Mouse (Mus musculus) CH12.LX (cell line): ENCODE measurements around the gene Srgap2. TPM values are rescaled to one million over a fixed set of nuclear protein-coding genes. Genes with fewer than 3 reads are reported as not detected.

ENCODE experiments used
- DNase-seq: peaks from one replicate; pipeline ENCODE4 v3.0.0-alpha.2; 2013; ENCODE audit errors: extremely low read depth
- H3K27ac ChIP-seq: 2 replicates; pipeline ENCODE4 v1.5.1; 2012; ENCODE audit warnings: low read depth, mild to moderate bottlenecking, control low read depth, moderate library complexity; ENCODE audit not compliant: insufficient read depth
- H3K27me3 ChIP-seq: replicated peaks from 2 replicates; pipeline ENCODE3; 2012; ENCODE audit warnings: inconsistent platforms
- H3K36me3 ChIP-seq, 2 experiments: replicated peaks in 1 of 2; 2 replicates each; pipeline versions ENCODE3 to v1.6.1; 2012; ENCODE audit warnings: inconsistent platforms in 1 of 2, low read length in 1 of 2, mild to moderate bottlenecking in 1 of 2, mixed read lengths in 1 of 2, moderate library complexity in 1 of 2; ENCODE audit not compliant: control insufficient read depth in 1 of 2, insufficient read depth in 1 of 2
- H3K4me1 ChIP-seq, 2 experiments: 2 replicates each; pipeline ENCODE4 v1.6.1; 2012; ENCODE audit warnings: inconsistent platforms in 1 of 2, moderate library complexity in 1 of 2; ENCODE audit not compliant: insufficient read depth in 2 of 2, control insufficient read depth in 1 of 2
- H3K4me2 ChIP-seq: 2 replicates; pipeline ENCODE4 v1.6.1; 2012; ENCODE audit warnings: low read depth, mild to moderate bottlenecking, control low read depth; ENCODE audit not compliant: poor library complexity, insufficient read depth, severe bottlenecking
- H3K4me3 ChIP-seq, 3 experiments: fragments of 150-350 bp in 1 of 3; sonication (generic) in 1 of 3; replicated peaks in 1 of 3; 2 replicates each; pipeline versions ENCODE3 to v1.5.1; 2011 to 2012; ENCODE audit warnings: low read depth in 2 of 3, low read length in 2 of 3, mild to moderate bottlenecking in 2 of 3, moderate library complexity in 2 of 3, control low read depth in 1 of 3, improper control_type of control experiment in 1 of 3, inconsistent platforms in 1 of 3, mixed read lengths in 1 of 3; ENCODE audit not compliant: poor library complexity in 1 of 3
- H3K79me2 ChIP-seq: replicated peaks from 2 replicates; pipeline ENCODE4 v1.6.1; 2012; ENCODE audit warnings: mild to moderate bottlenecking, moderate library complexity; ENCODE audit not compliant: control insufficient read depth, poor library complexity, insufficient read depth, severe bottlenecking; ENCODE audit errors: extremely low read depth
- H3K9ac ChIP-seq: 2 replicates; pipeline ENCODE4 v1.6.1; 2012; ENCODE audit warnings: low read depth, mild to moderate bottlenecking, control low read depth, moderate library complexity; ENCODE audit not compliant: insufficient read depth
- H3K9me3 ChIP-seq: replicated peaks from 2 replicates; pipeline ENCODE3; 2012; ENCODE audit warnings: low read length, inconsistent platforms, mixed read lengths
- CTCF ChIP-seq, 2 experiments: IDR thresholded peaks in 1 of 2; conservative IDR thresholded peaks in 1 of 2; 2 replicates each; pipeline ENCODE4 v1.5.1; 2011 to 2012; ENCODE audit warnings: low read depth in 2 of 2, low read length in 2 of 2, improper control_type of control experiment in 1 of 2, inconsistent platforms in 1 of 2, mild to moderate bottlenecking in 1 of 2, moderate library complexity in 1 of 2
- E2F4 ChIP-seq: IDR thresholded peaks from 2 replicates; pipeline ENCODE4 v1.6.1; 2011; ENCODE audit warnings: low read depth, low read length, improper control_type of control experiment; ENCODE audit not compliant: insufficient replicate concordance
- IRF4 ChIP-seq: IDR thresholded peaks from 2 replicates; pipeline ENCODE4 v1.6.1; 2014; ENCODE audit warnings: low read depth, mild to moderate bottlenecking, inconsistent platforms, low read length, improper control_type of control experiment
- JUN ChIP-seq: IDR thresholded peaks from 2 replicates; pipeline ENCODE4 v1.6.1; 2011; ENCODE audit warnings: low read depth, mild to moderate bottlenecking, low read length, improper control_type of control experiment, moderate library complexity; ENCODE audit not compliant: insufficient read depth
- MAX ChIP-seq: IDR thresholded peaks from 2 replicates; pipeline ENCODE4 v1.6.1; 2011; ENCODE audit warnings: low read length, improper control_type of control experiment
- MXI1 ChIP-seq: IDR thresholded peaks from 2 replicates; pipeline ENCODE4 v1.6.1; 2011; ENCODE audit warnings: mild to moderate bottlenecking, low read depth, low read length, improper control_type of control experiment
- MYC ChIP-seq: IDR thresholded peaks from 2 replicates; pipeline ENCODE4 v1.6.1; 2011; ENCODE audit warnings: low read depth, mild to moderate bottlenecking, improper control_type of control experiment, low read length
- NRF1 ChIP-seq: IDR thresholded peaks from 2 replicates; pipeline ENCODE4 v1.6.1; 2014; ENCODE audit warnings: low read depth, mild to moderate bottlenecking, inconsistent platforms, low read length, improper control_type of control experiment, moderate library complexity
- POLR2A ChIP-seq: IDR thresholded peaks from 2 replicates; pipeline ENCODE4 v1.6.1; 2011; ENCODE audit warnings: low read depth, mild to moderate bottlenecking, improper control_type of control experiment, low read length
- SIN3A ChIP-seq: IDR thresholded peaks from 2 replicates; pipeline ENCODE4 v1.6.1; 2012; ENCODE audit warnings: low read length, improper control_type of control experiment, inconsistent platforms
- SMC3 ChIP-seq: IDR thresholded peaks from 2 replicates; pipeline ENCODE4 v1.6.1; 2011; ENCODE audit warnings: low read depth, low read length, improper control_type of control experiment
- TCF12 ChIP-seq: IDR thresholded peaks from 2 replicates; pipeline ENCODE4 v1.6.1; 2014; ENCODE audit warnings: low read depth, mild to moderate bottlenecking, inconsistent platforms, low read length, improper control_type of control experiment
- UBTF ChIP-seq: IDR thresholded peaks from 2 replicates; pipeline ENCODE4 v1.6.1; 2012; ENCODE audit warnings: low read depth, mild to moderate bottlenecking, inconsistent platforms, low read length, improper control_type of control experiment, moderate library complexity
- USF1 ChIP-seq: IDR thresholded peaks from 2 replicates; pipeline ENCODE4 v1.6.1; 2014; ENCODE audit warnings: low read depth, mild to moderate bottlenecking, inconsistent platforms, low read length, improper control_type of control experiment
- USF2 ChIP-seq: conservative IDR thresholded peaks from 2 replicates; pipeline ENCODE4 v1.6.1; 2011; ENCODE audit warnings: low read depth, low read length, improper control_type of control experiment
- ZC3H11A ChIP-seq: IDR thresholded peaks from 2 replicates; pipeline ENCODE4 v1.6.1; 2012; ENCODE audit warnings: low read depth, mild to moderate bottlenecking, inconsistent platforms, low read length, improper control_type of control experiment
- dilution Hi-C: fragments of 300-500 bp; cut with MboI; formaldehyde crosslinking; loops from 2 replicates; pipeline ENCODE4 v1.14.3; 2020; ENCODE audit warnings: low sequenced_read_pairs; ENCODE audit not compliant: extremely low pct_unique_long_range_greater_than_20kb, extremely low pct_ligation_motif_present
- in situ Hi-C: fragments of 300-500 bp; cut with MboI; formaldehyde crosslinking; loops from 3 replicates; pipeline ENCODE4 v1.14.3; 2019; ENCODE audit warnings: low sequenced_read_pairs, low pct_ligation_motif_present, low pct_unique_long_range_greater_than_20kb, mixed read lengths
- polyA plus RNA-seq: library from polyadenylated mRNA; unstranded; fragments of >175 nt; gene quantifications from 2 replicates; pipeline ENCODE4 v1.2.1, GENCODE M21; 2012; ENCODE audit warnings: low read depth; ENCODE audit not compliant: insufficient read length
- total RNA-seq, 2 experiments: library from RNA; depleted of rRNA; stranded (reverse); fragments of 300-350 nt in 1 of 2; fragments of >200 nt in 1 of 2; gene quantifications; 2 replicates each; pipeline ENCODE4 v1.2.3; 2012 to 2014

Gene Srgap2
- total and polyA plus RNA-seq, 3 experiments, result 9.7 to 28.1 (median 26.8) TPM

GRCm38 (mm10) chr1:131539771-131540170, 12.6 kb upstream of the Srgap2 start:
- Histone ChIP-seq H3K27ac (no peak overlapping the region), H3K4me2 (no peak overlapping the region), H3K4me1 (peaks cover 0 to 19% of the 10 kb centered on the region in 2 experiments; a peak in 2 of 4 replicates), H3K9ac (no peak overlapping the region), H3K4me3 (no peak overlapping the region), H3K79me2 (no peaks in the 10 kb centered on the region), H3K9me3 (no peaks in the 10 kb centered on the region), H3K27me3 (no peaks in the 10 kb centered on the region), H3K36me3 (peaks cover 19 to 70% of the 10 kb centered on the region in 2 experiments)
- dilution Hi-C loops, result no loop called here
- in situ Hi-C loops, result no loop called here
- TF ChIP-seq E2F4, result no peak
- TF ChIP-seq JUN, result no peak
- TF ChIP-seq CTCF (conservative IDR thresholded peaks at IDR 0.05 in 1 of 2, IDR thresholded peaks at IDR 0.05 in 1 of 2; ENCODE audit: low read depth in 2 of 2, low read length in 2 of 2), result no peak
- no peak for TF ChIP-seq IRF4
- no peak for TF ChIP-seq POLR2A
- no peak for TF ChIP-seq MYC
- TF ChIP-seq NRF1, result no peak
- no peak for TF ChIP-seq ZC3H11A
- TF ChIP-seq TCF12, result no peak
- TF ChIP-seq USF1, result no peak
- TF ChIP-seq UBTF, result no peak
- TF ChIP-seq SIN3A, result no peak
- no peak for TF ChIP-seq MXI1
- no peak for DNase-seq

DNA sequence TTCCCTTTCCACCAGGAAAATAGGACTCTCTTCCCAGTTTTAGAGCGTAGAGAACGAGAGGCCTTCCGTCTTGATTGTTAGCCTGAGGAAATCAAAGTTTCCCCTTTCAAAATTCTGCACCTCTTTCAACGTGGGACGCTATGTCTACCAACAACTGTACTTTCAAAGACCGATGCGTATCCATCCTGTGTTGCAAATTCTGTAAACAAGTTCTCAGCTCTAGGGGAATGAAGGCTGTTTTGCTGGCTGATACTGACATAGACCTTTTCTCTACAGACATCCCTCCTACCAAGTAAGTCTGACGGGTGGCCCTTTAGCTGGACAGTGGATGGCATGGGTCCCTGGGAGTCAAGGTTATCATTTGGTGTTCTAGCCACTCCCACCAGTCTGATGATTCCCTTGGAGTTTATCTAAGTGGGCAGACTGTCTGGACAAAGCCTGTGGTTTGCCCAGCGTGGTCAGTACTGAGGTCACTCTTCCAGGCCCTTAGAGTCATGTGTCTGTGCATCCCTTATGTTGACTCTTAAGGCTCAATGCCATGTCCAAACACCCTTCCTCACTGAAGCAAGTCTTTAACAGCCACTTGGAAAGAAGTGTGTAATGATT, 1.5 kb upstream of the Srgap2 start:
- H3K9ac ChIP-seq, result peak overlapping the region; percentile 62
- peaks cover 0 to 21% of the 10 kb centered on the region in 2 experiments for H3K36me3 ChIP-seq
- DNase-seq, result no peak
- H3K27me3 ChIP-seq, result no peaks in the 10 kb centered on the region
- H3K4me2 ChIP-seq, result peak overlapping the region; percentile 38; the same call in 1 of the 2 replicates
- no peaks in the 10 kb centered on the region for H3K9me3 ChIP-seq
- in situ Hi-C loops, result no loop called here
- H3K79me2 ChIP-seq, result peaks cover 53% of the 10 kb centered on the region
- H3K4me1 ChIP-seq, result peaks cover 2 to 43% of the 10 kb centered on the region in 2 experiments; a peak in 3 of 4 replicates
- H3K4me3 ChIP-seq, result peak overlapping the region; percentile 80 to 96 (median 86)
- no peak for TF ChIP-seq SMC3
- TF ChIP-seq MYC, result no peak
- no peak for TF ChIP-seq MAX
- no peak for TF ChIP-seq IRF4
- no peak for TF ChIP-seq USF2
- no peak for TF ChIP-seq SIN3A
- TF ChIP-seq MXI1, result no peak; the same call in 1 of the 2 replicates
- TF ChIP-seq TCF12, result no peak
- TF ChIP-seq UBTF, result no peak
- TF ChIP-seq, all 38 proteins: peak for 0
- H3K27ac ChIP-seq, result no peak overlapping the region
- dilution Hi-C loops, result no loop called here
